Mouse (Mus musculus) embryonic facial prominence, embryonic 13.5 days (tissue): ENCODE results near the gene Rdh9. TPM values are rescaled to one million over a fixed set of nuclear protein-coding genes. Genes with fewer than 3 reads are reported as not detected.
"Not testable (repeated sequence)": the region's sequence is repeated elsewhere in the genome, so short reads cannot be mapped to it uniquely, and the experiment has no call there.

Experiments used
- ATAC-seq: fragments of 200-750 bp; cut with Nextera tagmentation; 2 replicates; pipeline ENCODE4 v1.8.0; 2017; ENCODE audit warnings: low read depth; ENCODE audit not compliant: insufficient number of reproducible peaks, insufficient read depth, low FRiP score, low TSS enrichment
- H3K27ac ChIP-seq: fragments of 300-500 bp; sonication (generic); 2 replicates; pipeline ENCODE4 v1.5.1; 2015; ENCODE audit warnings: moderate library complexity, mild to moderate bottlenecking, inconsistent platforms
- H3K27me3 ChIP-seq: fragments of 300-500 bp; sonication (generic); 2 replicates; pipeline ENCODE4 v1.6.1; 2015; ENCODE audit warnings: mild to moderate bottlenecking, inconsistent platforms
- H3K36me3 ChIP-seq: fragments of 300-500 bp; sonication (generic); 2 replicates; pipeline ENCODE4 v1.6.1; 2015; ENCODE audit warnings: mild to moderate bottlenecking, inconsistent platforms
- H3K4me1 ChIP-seq: fragments of 300-500 bp; sonication (generic); 2 replicates; pipeline ENCODE4 v1.6.1; 2015; ENCODE audit warnings: inconsistent platforms
- H3K4me2 ChIP-seq: fragments of 300-500 bp; sonication (generic); 2 replicates; pipeline ENCODE4 v1.6.1; 2015; ENCODE audit warnings: moderate library complexity, mild to moderate bottlenecking, inconsistent platforms
- H3K4me3 ChIP-seq: fragments of 300-500 bp; sonication (generic); 2 replicates; pipeline ENCODE4 v1.5.1; 2015; ENCODE audit warnings: mild to moderate bottlenecking, inconsistent platforms
- H3K9ac ChIP-seq: fragments of 300-500 bp; sonication (generic); 2 replicates; pipeline ENCODE4 v1.6.1; 2015; ENCODE audit warnings: mild to moderate bottlenecking, inconsistent platforms
- H3K9me3 ChIP-seq: fragments of 300-500 bp; sonication (generic); 2 replicates; pipeline ENCODE4 v1.6.1; 2016; ENCODE audit warnings: inconsistent platforms
- WGBS: fragments of 180-500 bp; shearing (Covaris S2); methylation state at CpG from one replicate; pipeline ENCODE4 v1.1.7; 2015; ENCODE audit warnings: mixed read lengths; 5-methylcytosine and 5-hydroxymethylcytosine counted together
- polyA plus RNA-seq: library from polyadenylated mRNA; unstranded; fragments of >200 nt; fragmentation: Nextera tagmentation; extraction: Ambion mirVana; gene quantifications from 2 replicates; pipeline ENCODE4 v1.2.1, GENCODE M21; 2015

The Rdh9 gene
- polyA plus RNA-seq, 1 experiment from 2014 or later, result 0.34 TPM

- Histone ChIP-seq H3K4me3 (no peak within 1 kb of the TSS), H3K9ac (no peak within 1 kb of the TSS), H3K36me3 (no peaks in the 10 kb centered on the region), H3K27me3 (no peaks in the 10 kb centered on the region), H3K4me1 (no peaks in the 10 kb centered on the region), H3K9me3 (no peaks in the 10 kb centered on the region), H3K27ac (no peak within 1 kb of the TSS), H3K4me2 (no peak within 1 kb of the TSS)
- ATAC-seq, result no peak
- WGBS, result 64% methylated on average over 9 of the region's 9 CpGs
Measured at GRCm38 (mm10) chr10:127759181-127760110, 16.7 kb upstream of the Rdh9 start, which contains the start of the genes Rdh1 and Rdh16f1. Gene Rdh1 (plus strand): TSS chr10:127759721. Gene Rdh16f1 (plus strand): TSS chr10:127759787.

- H3K9ac ChIP-seq, H3K27ac ChIP-seq, H3K4me2 ChIP-seq, H3K4me1 ChIP-seq, ATAC-seq, H3K27me3 ChIP-seq, H3K9me3 ChIP-seq, H3K36me3 ChIP-seq, H3K4me3 ChIP-seq: not testable (repeated sequence)
- 91% methylated on average over 10 of the region's 10 CpGs for WGBS
Measured at GRCm38 (mm10) chr10:127762926-127763325, 13.3 kb upstream of the Rdh9 start.

- Histone ChIP-seq H3K27me3 (no peaks in the 10 kb centered on the region), H3K9ac (no peak overlapping the region), H3K4me3 (no peak overlapping the region), H3K4me1 (no peaks in the 10 kb centered on the region), H3K27ac (no peak overlapping the region), H3K4me2 (no peak overlapping the region), H3K9me3 (no peaks in the 10 kb centered on the region), H3K36me3 (no peaks in the 10 kb centered on the region)
- ATAC-seq, result no peak
- WGBS, result 61% methylated on average over 12 of the region's 12 CpGs
Measured at GRCm38 (mm10) chr10:127763914-127764680, 12.1 kb upstream of the Rdh9 start.

GRCm38 (mm10) chr10:127766564-127766963 is 9.6 kb upstream of the Rdh9 start:
- H3K9me3 ChIP-seq, result no peaks in the 10 kb centered on the region
- H3K4me3 ChIP-seq, result no peak overlapping the region
- WGBS, result 72% methylated on average over 1 of the region's 1 CpGs
- no peaks in the 10 kb centered on the region for H3K27me3 ChIP-seq
- H3K36me3 ChIP-seq, result no peaks in the 10 kb centered on the region
- no peak overlapping the region for H3K4me2 ChIP-seq
- H3K4me1 ChIP-seq, result no peaks in the 10 kb centered on the region
- H3K9ac ChIP-seq, result no peak overlapping the region
- no peak for ATAC-seq
- no peak overlapping the region for H3K27ac ChIP-seq

- not testable (repeated sequence) for H3K9ac ChIP-seq
Measured at GRCm38 (mm10) chr10:127782321-127782720, 6.1 kb downstream of the Rdh9 start.

GRCm38 (mm10) chr10:127785411-127785810 is 9.2 kb downstream of the Rdh9 start:
- not testable (repeated sequence) for H3K4me1 ChIP-seq, H3K9me3 ChIP-seq, H3K27ac ChIP-seq, H3K4me2 ChIP-seq, H3K4me3 ChIP-seq, H3K9ac ChIP-seq, ATAC-seq, H3K36me3 ChIP-seq, H3K27me3 ChIP-seq
- WGBS, result 84% methylated on average over 1 of the region's 1 CpGs

More at GRCm38 (mm10) chr10:127782321-127782720, 6.1 kb downstream of the Rdh9 start:
- not testable (repeated sequence) for H3K27ac ChIP-seq, H3K36me3 ChIP-seq, H3K9me3 ChIP-seq, H3K27me3 ChIP-seq, H3K4me1 ChIP-seq, ATAC-seq, H3K4me3 ChIP-seq, H3K4me2 ChIP-seq
- 93% methylated on average over 17 of the region's 17 CpGs for WGBS

- 74% methylated on average over 1 of the region's 1 CpGs for WGBS
- Histone ChIP-seq H3K36me3 (no peaks in the 10 kb centered on the region), H3K4me3 (no peak overlapping the region), H3K4me1 (no peaks in the 10 kb centered on the region), H3K27me3 (no peaks in the 10 kb centered on the region), H3K4me2 (no peak overlapping the region), H3K9me3 (no peaks in the 10 kb centered on the region), H3K27ac (no peak overlapping the region), H3K9ac (no peak overlapping the region)
- ATAC-seq, result no peak
Measured at GRCm38 (mm10) chr10:127799295-127799694, 23.1 kb downstream of the Rdh9 start.

- no peaks in the 10 kb centered on the region for H3K4me1 ChIP-seq
- H3K4me3 ChIP-seq, result no peak within 1 kb of the TSS
- H3K9ac ChIP-seq, result no peak within 1 kb of the TSS
- no peak for ATAC-seq
- no peaks in the 10 kb centered on the region for H3K27me3 ChIP-seq
- no peaks in the 10 kb centered on the region for H3K9me3 ChIP-seq
- H3K36me3 ChIP-seq, result no peaks in the 10 kb centered on the region
- whole genome bisulfite sequencing, result 83% methylated on average over 6 of the region's 6 CpGs
- no peak within 1 kb of the TSS for H3K4me2 ChIP-seq
- H3K27ac ChIP-seq, result no peak within 1 kb of the TSS
Measured at GRCm38 (mm10) chr10:127800891-127801290, 24.7 kb downstream of the Rdh9 start, which contains the start of gene Rdh16. Gene Rdh16 (plus strand): TSS chr10:127801152.

GRCm38 (mm10) chr10:127801612-127802011 is 25.4 kb downstream of the Rdh9 start:
- no peaks in the 10 kb centered on the region for H3K4me1 ChIP-seq
- H3K4me3 ChIP-seq, result no peak overlapping the region
- WGBS, result 78% methylated on average over 2 of the region's 2 CpGs

GRCm38 (mm10) chr10:127802236-127802635 is 26.1 kb downstream of the Rdh9 start:
- no peaks in the 10 kb centered on the region for H3K27me3 ChIP-seq
- no peak overlapping the region for H3K9ac ChIP-seq
- no peak overlapping the region for H3K27ac ChIP-seq
- no peak overlapping the region for H3K4me3 ChIP-seq
- H3K9me3 ChIP-seq, result no peaks in the 10 kb centered on the region
- WGBS, result 80% methylated on average over 5 of the region's 5 CpGs
- no peaks in the 10 kb centered on the region for H3K36me3 ChIP-seq
- H3K4me1 ChIP-seq, result no peaks in the 10 kb centered on the region
- no peak overlapping the region for H3K4me2 ChIP-seq
- ATAC-seq, result no peak

More at GRCm38 (mm10) chr10:127801612-127802011, 25.4 kb downstream of the Rdh9 start:
- no peaks in the 10 kb centered on the region for H3K9me3 ChIP-seq
- no peak overlapping the region for H3K9ac ChIP-seq
- no peak for ATAC-seq
- no peaks in the 10 kb centered on the region for H3K27me3 ChIP-seq
- H3K27ac ChIP-seq, result no peak overlapping the region
- H3K36me3 ChIP-seq, result no peaks in the 10 kb centered on the region
- no peak overlapping the region for H3K4me2 ChIP-seq

- 68% methylated on average over 7 of the region's 7 CpGs for WGBS
- no peaks in the 10 kb centered on the region for H3K4me1 ChIP-seq
- H3K27ac ChIP-seq, result no peak overlapping the region
- H3K4me3 ChIP-seq, result no peak overlapping the region
- no peak overlapping the region for H3K9ac ChIP-seq
- no peaks in the 10 kb centered on the region for H3K9me3 ChIP-seq
- H3K36me3 ChIP-seq, result no peaks in the 10 kb centered on the region
- ATAC-seq, result no peak
- no peak overlapping the region for H3K4me2 ChIP-seq
- no peaks in the 10 kb centered on the region for H3K27me3 ChIP-seq
Measured at GRCm38 (mm10) chr10:127804416-127804815, 28.2 kb downstream of the Rdh9 start.
